Mouse (Mus musculus): ENCODE measurements around the gene Phf5a. TPM values are rescaled to one million over a fixed set of nuclear protein-coding genes. Genes with fewer than 3 reads are reported as not detected.

Phf5a gene
- polyA plus RNA-seq, 1 experiment from 2014 or later = 138 TPM

DNA sequence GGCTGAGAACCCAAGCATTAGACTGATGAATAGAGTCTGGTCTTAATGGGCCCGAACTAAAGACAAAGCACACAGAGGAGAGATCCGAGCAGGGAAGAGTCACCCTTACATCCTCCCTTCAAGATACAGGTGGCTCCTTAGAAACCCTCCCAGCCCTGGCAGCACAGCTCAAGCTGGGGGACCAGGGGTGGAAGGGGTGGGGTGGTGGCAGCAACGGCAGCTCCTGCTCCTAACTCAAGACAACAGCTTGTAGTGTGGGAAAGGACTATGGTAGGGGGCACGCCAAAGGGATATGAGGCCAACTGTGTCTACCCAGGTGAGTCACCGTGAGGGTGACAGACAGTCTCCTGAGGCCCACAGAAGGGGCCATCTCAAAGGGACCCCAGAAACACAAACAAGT is 23.9 kb downstream of the Phf5a start:
- Histone ChIP-seq H3K27ac (replicated peaks; ENCODE audit: low read depth, low read length) (no peak overlapping the region), H3K4me2 (ENCODE audit: low read depth, low read length) (no peak overlapping the region), H3K4me1 (ENCODE audit: control insufficient read depth, insufficient read depth, low read length) (no peaks in the 10 kb centered on the region), H3K27me3 (replicated peaks; ENCODE audit: control insufficient read depth, insufficient read depth, low read length) (no peaks in the 10 kb centered on the region), H3K9ac (ENCODE audit: low read depth, low read length) (no peak overlapping the region), H3K36me3 (ENCODE audit: control insufficient read depth, insufficient read depth, low read length) (peaks cover 56% of the 10 kb centered on the region), H3K4me3 (ENCODE audit: low read depth, low read length) (no peak overlapping the region), H3K9me3 (ENCODE audit: control insufficient read depth, low read length) (no peaks in the 10 kb centered on the region)
- no peak for DNase-seq (ENCODE audit: low spot score)
- 83% methylated on average over 5 of the region's 5 CpGs for WGBS
- no peak for ATAC-seq (ENCODE audit: low read depth)

DNA sequence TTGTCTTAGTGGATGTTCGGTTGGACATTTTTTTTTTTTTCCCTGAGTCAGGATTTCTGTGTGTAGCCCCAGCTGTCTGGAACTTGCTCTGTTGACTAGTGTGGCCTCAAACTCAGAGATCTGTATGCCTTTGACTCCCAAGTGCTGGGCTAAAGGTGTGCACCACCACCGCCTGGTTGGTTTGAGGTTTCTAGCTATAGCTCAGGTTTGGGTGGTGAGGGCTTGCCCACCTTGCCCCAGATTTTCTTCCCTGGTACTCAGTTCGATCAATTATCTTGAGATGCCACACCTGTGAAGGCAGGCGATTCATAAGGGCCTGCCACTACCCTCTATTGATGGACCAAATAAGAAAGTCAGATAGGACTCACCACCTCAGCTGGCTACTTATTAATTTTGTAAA is 24.6 kb downstream of the Phf5a start:
- peaks cover 50% of the 10 kb centered on the region for H3K36me3 ChIP-seq (ENCODE audit: control insufficient read depth, insufficient read depth, low read length)
- no peak overlapping the region for H3K9ac ChIP-seq (ENCODE audit: low read depth, low read length)
- H3K4me1 ChIP-seq (ENCODE audit: control insufficient read depth, insufficient read depth, low read length) = no peaks in the 10 kb centered on the region
- WGBS = 81% methylated on average over 4 of the region's 4 CpGs
- H3K27ac ChIP-seq (replicated peaks; ENCODE audit: low read depth, low read length) = no peak overlapping the region
- no peaks in the 10 kb centered on the region for H3K9me3 ChIP-seq (ENCODE audit: control insufficient read depth, low read length)
- ATAC-seq (ENCODE audit: low read depth) (no peak), DNase-seq (ENCODE audit: low spot score) (no peak)
- no peak overlapping the region for H3K4me2 ChIP-seq (ENCODE audit: low read depth, low read length)
- no peak overlapping the region for H3K4me3 ChIP-seq (ENCODE audit: low read depth, low read length)
- H3K27me3 ChIP-seq (replicated peaks; ENCODE audit: control insufficient read depth, insufficient read depth, low read length) = no peaks in the 10 kb centered on the region

DNA sequence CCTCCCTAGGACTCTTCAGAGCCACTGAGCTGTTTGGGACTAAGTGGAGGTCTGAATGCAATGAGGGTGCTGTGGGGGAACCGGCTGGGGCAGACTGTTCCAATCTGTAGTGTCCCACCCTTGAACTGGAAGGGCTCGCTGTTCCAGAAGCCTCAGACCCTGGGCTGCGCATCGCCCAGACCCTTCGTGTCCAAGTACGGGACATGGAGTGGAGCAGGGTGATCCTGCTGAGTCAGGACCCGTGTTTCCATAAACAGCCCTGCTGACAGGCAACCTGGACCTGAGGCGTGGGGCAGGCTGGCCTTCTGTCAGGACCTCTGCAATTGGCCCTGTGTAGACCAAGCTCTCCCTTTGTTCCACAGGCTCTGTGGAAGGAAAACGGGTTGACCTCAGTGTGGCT is 25.0 kb downstream of the Phf5a start:
- H3K27me3 ChIP-seq (replicated peaks; ENCODE audit: control insufficient read depth, insufficient read depth, low read length) = no peaks in the 10 kb centered on the region
- H3K4me2 ChIP-seq (ENCODE audit: low read depth, low read length) = no peak overlapping the region
- H3K4me3 ChIP-seq (ENCODE audit: low read depth, low read length) = no peak overlapping the region
- DNase-seq (ENCODE audit: low spot score) = no peak
- H3K9me3 ChIP-seq (ENCODE audit: control insufficient read depth, low read length) = no peaks in the 10 kb centered on the region
- no peak for ATAC-seq (ENCODE audit: low read depth)
- no peak overlapping the region for H3K27ac ChIP-seq (replicated peaks; ENCODE audit: low read depth, low read length)
- no peaks in the 10 kb centered on the region for H3K4me1 ChIP-seq (ENCODE audit: control insufficient read depth, insufficient read depth, low read length)
- 90% methylated on average over 9 of the region's 9 CpGs for WGBS
- no peak overlapping the region for H3K9ac ChIP-seq (ENCODE audit: low read depth, low read length)
- H3K36me3 ChIP-seq (ENCODE audit: control insufficient read depth, insufficient read depth, low read length) = peaks cover 46% of the 10 kb centered on the region

DNA sequence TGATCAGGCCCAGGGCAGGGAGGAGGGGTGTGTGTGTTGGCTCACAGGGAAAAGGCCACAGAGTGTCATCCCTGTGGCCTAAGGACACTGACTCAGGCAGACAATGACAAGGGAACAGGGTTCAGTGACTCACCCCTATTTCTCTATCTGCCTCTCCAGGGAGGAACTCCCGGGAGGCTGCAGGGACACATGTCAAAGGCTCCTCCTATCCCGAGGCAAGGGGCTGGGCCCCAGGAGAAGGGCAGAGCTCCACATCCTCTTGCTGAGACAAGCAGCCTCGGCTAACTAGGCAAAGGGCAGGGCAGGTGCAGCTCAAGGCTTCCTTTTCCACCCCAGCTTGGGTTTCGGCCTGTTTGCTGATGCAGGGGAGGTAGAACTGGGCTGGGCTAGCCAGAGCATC is 26.0 kb downstream of the Phf5a start:
- ATAC-seq (ENCODE audit: low read depth) (0 out of 2 replicates have a peak, but pooled peaks have one; percentile 59), DNase-seq (ENCODE audit: low spot score) (peak; percentile 62)
- Histone ChIP-seq H3K4me3 (ENCODE audit: low read depth, low read length) (no peak overlapping the region), H3K27me3 (replicated peaks; ENCODE audit: control insufficient read depth, insufficient read depth, low read length) (no peaks in the 10 kb centered on the region), H3K36me3 (ENCODE audit: control insufficient read depth, insufficient read depth, low read length) (peaks cover 36% of the 10 kb centered on the region), H3K9ac (ENCODE audit: low read depth, low read length) (no peak overlapping the region), H3K9me3 (ENCODE audit: control insufficient read depth, low read length) (no peaks in the 10 kb centered on the region), H3K4me2 (ENCODE audit: low read depth, low read length) (no peak overlapping the region), H3K4me1 (ENCODE audit: control insufficient read depth, insufficient read depth, low read length) (no peaks in the 10 kb centered on the region), H3K27ac (replicated peaks; ENCODE audit: low read depth, low read length) (no peak overlapping the region)
- WGBS = 33% methylated on average over 4 of the region's 4 CpGs

DNA sequence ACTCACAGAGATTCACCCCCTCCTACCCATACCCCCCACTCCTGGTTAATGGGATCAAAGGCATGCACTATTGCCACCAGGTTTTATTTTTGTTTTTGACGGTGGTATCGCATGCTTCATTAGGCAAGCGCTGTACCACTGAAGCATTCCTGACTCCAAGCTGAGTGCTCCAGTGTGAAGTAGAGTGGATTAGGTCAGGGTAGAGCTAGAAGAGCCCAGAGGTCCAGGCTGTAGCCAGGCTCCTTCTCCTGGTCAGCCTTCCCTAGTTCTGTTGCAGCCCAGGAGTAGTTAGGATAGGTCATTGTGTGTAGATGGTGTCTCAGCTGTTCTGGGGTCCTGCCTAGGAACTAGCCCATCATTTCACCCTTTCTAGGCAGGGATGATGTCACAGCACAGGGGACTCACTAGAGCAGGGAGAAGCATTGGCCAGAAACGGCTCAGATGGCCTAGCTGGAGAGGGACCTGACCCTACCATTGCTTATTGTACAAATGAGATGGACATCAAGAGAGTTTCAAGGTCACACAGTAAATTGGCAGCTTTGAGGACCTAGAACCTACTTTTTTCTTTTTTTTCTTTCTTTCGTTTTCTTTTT is 26.6 kb downstream of the Phf5a start:
- Histone ChIP-seq H3K27me3 (replicated peaks; ENCODE audit: control insufficient read depth, insufficient read depth, low read length) (no peaks in the 10 kb centered on the region), H3K27ac (replicated peaks; ENCODE audit: low read depth, low read length) (no peak overlapping the region), H3K9me3 (ENCODE audit: control insufficient read depth, low read length) (no peaks in the 10 kb centered on the region), H3K36me3 (ENCODE audit: control insufficient read depth, insufficient read depth, low read length) (peaks cover 30% of the 10 kb centered on the region), H3K4me2 (ENCODE audit: low read depth, low read length) (no peak overlapping the region), H3K4me3 (ENCODE audit: low read depth, low read length) (no peak overlapping the region), H3K9ac (ENCODE audit: low read depth, low read length) (no peak overlapping the region), H3K4me1 (ENCODE audit: control insufficient read depth, insufficient read depth, low read length) (no peaks in the 10 kb centered on the region)
- 70% methylated on average over 5 of the region's 5 CpGs for WGBS
- DNase-seq (ENCODE audit: low spot score) (no peak), ATAC-seq (ENCODE audit: low read depth) (no peak)

DNA sequence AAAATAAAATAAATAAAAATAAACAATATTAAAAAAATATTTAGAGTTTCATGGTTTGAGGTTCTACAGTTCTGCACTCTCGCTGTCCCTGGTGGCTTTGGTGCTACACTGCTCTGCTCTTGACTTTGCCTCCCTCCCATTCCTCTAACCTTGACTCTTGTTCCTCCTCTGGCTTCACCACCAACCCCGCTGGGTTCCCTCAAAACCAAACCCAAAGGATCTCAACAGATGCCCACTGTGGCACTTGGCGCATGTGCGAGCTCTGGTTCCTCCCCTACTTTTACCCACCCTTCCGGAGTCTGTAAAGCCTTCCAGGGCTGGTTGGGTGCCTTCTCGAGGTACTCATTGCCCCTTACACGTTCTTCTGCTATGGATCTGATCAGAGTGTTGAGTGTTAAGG is 29.4 kb downstream of the Phf5a start:
- no peak for ATAC-seq (ENCODE audit: low read depth)
- Histone ChIP-seq H3K4me1 (ENCODE audit: control insufficient read depth, insufficient read depth, low read length) (peaks cover 5% of the 10 kb centered on the region; the same call in 1 of the 2 replicates), H3K27me3 (replicated peaks; ENCODE audit: control insufficient read depth, insufficient read depth, low read length) (no peaks in the 10 kb centered on the region), H3K4me2 (ENCODE audit: low read depth, low read length) (no peak overlapping the region), H3K9me3 (ENCODE audit: control insufficient read depth, low read length) (no peaks in the 10 kb centered on the region), H3K27ac (replicated peaks; ENCODE audit: low read depth, low read length) (no peak overlapping the region), H3K9ac (ENCODE audit: low read depth, low read length) (no peak overlapping the region), H3K36me3 (ENCODE audit: control insufficient read depth, insufficient read depth, low read length) (0 out of 2 replicates have a peak, but pooled peaks cover 11% of the 10 kb centered on the region), H3K4me3 (ENCODE audit: low read depth, low read length) (no peak overlapping the region)
- no peak for DNase-seq (ENCODE audit: low spot score)
- WGBS = 88% methylated on average over 7 of the region's 7 CpGs

DNA sequence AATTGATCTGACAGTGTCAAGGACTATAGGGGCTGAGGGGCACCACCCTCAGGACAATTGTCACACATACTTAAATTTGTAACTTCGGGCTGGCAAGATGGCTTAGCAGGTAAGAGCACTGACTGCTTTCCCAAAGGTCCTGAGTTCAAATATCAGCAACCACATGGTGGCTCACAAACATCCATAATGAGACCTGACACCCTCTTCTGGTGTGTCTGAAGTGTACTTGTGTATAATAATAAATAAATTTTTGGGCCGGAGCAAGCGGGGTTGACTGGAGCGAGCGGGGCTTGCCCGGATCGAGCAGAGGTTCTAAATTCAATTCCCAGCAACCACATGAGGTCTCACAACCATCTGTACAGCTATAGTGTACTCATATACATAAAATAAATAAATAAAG is 31.4 kb downstream of the Phf5a start:
- Histone ChIP-seq H3K27me3 (replicated peaks; ENCODE audit: control insufficient read depth, insufficient read depth, low read length) (no peaks in the 10 kb centered on the region), H3K9me3 (ENCODE audit: control insufficient read depth, low read length) (no peaks in the 10 kb centered on the region), H3K4me1 (ENCODE audit: control insufficient read depth, insufficient read depth, low read length) (peaks cover 18% of the 10 kb centered on the region), H3K36me3 (ENCODE audit: control insufficient read depth, insufficient read depth, low read length) (no peaks in the 10 kb centered on the region), H3K9ac (ENCODE audit: low read depth, low read length) (no peak overlapping the region), H3K4me2 (ENCODE audit: low read depth, low read length) (no peak overlapping the region), H3K4me3 (ENCODE audit: low read depth, low read length) (no peak overlapping the region), H3K27ac (replicated peaks; ENCODE audit: low read depth, low read length) (no peak overlapping the region)
- DNase-seq (ENCODE audit: low spot score) = no peak
- WGBS = 90% methylated on average over 7 of the region's 7 CpGs
- ATAC-seq (ENCODE audit: low read depth) = no peak

DNA sequence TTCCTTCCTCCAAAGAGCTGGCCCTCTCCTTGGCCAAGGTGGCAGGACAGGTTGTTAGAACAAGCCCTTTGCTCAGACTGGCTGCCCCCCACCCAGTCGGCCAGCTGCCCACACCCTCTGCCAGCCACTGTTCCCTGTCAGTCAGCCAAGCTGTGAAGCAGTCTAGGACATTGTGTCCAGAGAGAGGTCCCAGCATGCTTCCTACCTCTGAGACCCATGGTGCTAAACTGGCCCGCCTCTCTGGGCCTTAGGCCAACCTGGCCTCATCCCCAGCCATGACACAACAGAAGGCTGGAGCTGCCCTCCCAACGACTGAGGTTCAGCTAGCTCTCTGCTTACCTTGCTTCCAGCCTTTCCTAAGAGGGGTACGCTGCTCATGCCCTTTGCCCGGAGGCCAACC is 32.1 kb downstream of the Phf5a start:
- no peak overlapping the region for H3K9ac ChIP-seq (ENCODE audit: low read depth, low read length)
- H3K27me3 ChIP-seq (replicated peaks; ENCODE audit: control insufficient read depth, insufficient read depth, low read length) = no peaks in the 10 kb centered on the region
- ATAC-seq (ENCODE audit: low read depth) (no peak), DNase-seq (ENCODE audit: low spot score) (peak; percentile 40)
- H3K9me3 ChIP-seq (ENCODE audit: control insufficient read depth, low read length) = no peaks in the 10 kb centered on the region
- 63% methylated on average over 4 of the region's 5 CpGs for WGBS
- H3K4me3 ChIP-seq (ENCODE audit: low read depth, low read length) = no peak overlapping the region
- H3K27ac ChIP-seq (replicated peaks; ENCODE audit: low read depth, low read length) = no peak overlapping the region
- H3K36me3 ChIP-seq (ENCODE audit: control insufficient read depth, insufficient read depth, low read length) = no peaks in the 10 kb centered on the region
- no peak overlapping the region for H3K4me2 ChIP-seq (ENCODE audit: low read depth, low read length)
- H3K4me1 ChIP-seq (ENCODE audit: control insufficient read depth, insufficient read depth, low read length) = peaks cover 18% of the 10 kb centered on the region

DNA sequence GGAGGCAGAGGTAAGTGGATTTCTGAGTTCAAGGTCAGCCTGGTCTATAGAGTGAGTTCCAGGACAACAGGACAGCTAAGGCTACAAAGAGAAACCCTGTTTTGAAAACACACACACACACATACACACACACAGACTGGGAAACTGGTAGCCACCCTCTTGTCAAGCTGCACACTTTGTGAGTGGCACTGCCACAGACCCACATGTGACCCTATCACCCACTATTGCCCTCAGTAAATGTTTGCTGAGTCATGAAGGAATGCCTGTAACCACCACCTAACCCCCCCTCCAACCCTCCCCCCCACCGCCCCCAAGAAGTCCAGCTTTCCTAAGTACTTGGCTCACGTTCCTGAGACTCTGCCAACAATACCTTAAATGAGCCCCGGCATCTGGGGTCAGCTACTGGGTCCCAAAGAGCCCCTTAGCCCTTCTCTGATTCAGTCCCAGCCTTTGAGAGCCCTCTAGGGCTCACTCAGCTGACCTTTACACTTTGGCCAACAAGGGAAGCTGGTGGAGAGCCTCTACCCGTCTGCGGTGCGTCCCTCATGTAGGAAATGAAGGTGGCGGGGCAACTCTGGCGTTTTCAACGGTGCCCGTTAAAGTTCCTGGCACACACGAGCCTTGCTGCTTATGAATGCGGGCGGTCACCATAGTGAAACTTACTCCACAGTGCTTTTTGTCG is 33.0 kb downstream of the Phf5a start:
- DNase-seq (ENCODE audit: low spot score) (no peak), ATAC-seq (ENCODE audit: low read depth) (no peak)
- H3K36me3 ChIP-seq (ENCODE audit: control insufficient read depth, insufficient read depth, low read length) = no peaks in the 10 kb centered on the region
- H3K4me1 ChIP-seq (ENCODE audit: control insufficient read depth, insufficient read depth, low read length) = peaks cover 18% of the 10 kb centered on the region
- H3K27me3 ChIP-seq (replicated peaks; ENCODE audit: control insufficient read depth, insufficient read depth, low read length) = no peaks in the 10 kb centered on the region
- H3K4me3 ChIP-seq (ENCODE audit: low read depth, low read length) = no peak overlapping the region
- H3K4me2 ChIP-seq (ENCODE audit: low read depth, low read length) = no peak overlapping the region
- WGBS = 56% methylated on average over 14 of the region's 14 CpGs
- no peaks in the 10 kb centered on the region for H3K9me3 ChIP-seq (ENCODE audit: control insufficient read depth, low read length)
- H3K9ac ChIP-seq (ENCODE audit: low read depth, low read length) = no peak overlapping the region
- H3K27ac ChIP-seq (replicated peaks; ENCODE audit: low read depth, low read length) = no peak overlapping the region
